Mouse (Mus musculus): ENCODE results near the gene Ctsl.

Gene Ctsl

GRCm38 (mm10) chr13:64370173-64370940 is at the start of gene Ctsl:
Gene Ctsl (minus strand): TSS chr13:64370890.
- DNase-seq (ENCODE audit: low read depth, low spot score), result peak; percentile 84

GRCm38 (mm10) chr13:64416955-64417601 is 46.4 kb upstream of the Ctsl start:
- no peak for DNase-seq (ENCODE audit: low read depth, low spot score)

GRCm38 (mm10) chr13:64415659-64416058 is 45.0 kb upstream of the Ctsl start:
- no peak for DNase-seq (ENCODE audit: low read depth, low spot score)

- DNase-seq (ENCODE audit: low read depth, low spot score), result no peak
Observed at GRCm38 (mm10) chr13:64412752-64413257, 42.1 kb upstream of the Ctsl start.

GRCm38 (mm10) chr13:64411282-64411681 is 40.6 kb upstream of the Ctsl start:
- no peak for DNase-seq (ENCODE audit: low read depth, low spot score)

- no peak for DNase-seq (ENCODE audit: low read depth, low spot score)
Observed at GRCm38 (mm10) chr13:64410604-64411003, 39.9 kb upstream of the Ctsl start.

GRCm38 (mm10) chr13:64407992-64408391 is 37.3 kb upstream of the Ctsl start:
- no peak for DNase-seq (ENCODE audit: low read depth, low spot score)

- no peak for DNase-seq (ENCODE audit: low read depth, low spot score)
Observed at GRCm38 (mm10) chr13:64405550-64405949, 34.9 kb upstream of the Ctsl start.

- DNase-seq (ENCODE audit: low read depth, low spot score), result no peak
Observed at GRCm38 (mm10) chr13:64403519-64403918, 32.8 kb upstream of the Ctsl start.

- no peak for DNase-seq (ENCODE audit: low read depth, low spot score)
Observed at GRCm38 (mm10) chr13:64402951-64403460, 32.3 kb upstream of the Ctsl start.

- no peak for DNase-seq (ENCODE audit: low read depth, low spot score)
Observed at GRCm38 (mm10) chr13:64402504-64402949, 31.8 kb upstream of the Ctsl start.

GRCm38 (mm10) chr13:64402006-64402405 is 31.3 kb upstream of the Ctsl start:
- no peak for DNase-seq (ENCODE audit: low read depth, low spot score)

GRCm38 (mm10) chr13:64400801-64401361 is 30.2 kb upstream of the Ctsl start:
- DNase-seq (ENCODE audit: low read depth, low spot score), result no peak

GRCm38 (mm10) chr13:64399906-64400305 is 29.2 kb upstream of the Ctsl start:
- DNase-seq (ENCODE audit: low read depth, low spot score), result no peak

- DNase-seq (ENCODE audit: low read depth, low spot score), result no peak
Observed at GRCm38 (mm10) chr13:64398065-64398464, 27.4 kb upstream of the Ctsl start.

- no peak for DNase-seq (ENCODE audit: low read depth, low spot score)
Observed at GRCm38 (mm10) chr13:64396979-64397378, 26.3 kb upstream of the Ctsl start.

GRCm38 (mm10) chr13:64388415-64388814 is 17.7 kb upstream of the Ctsl start:
- DNase-seq (ENCODE audit: low read depth, low spot score), result no peak

GRCm38 (mm10) chr13:64386048-64386447 is 15.4 kb upstream of the Ctsl start:
- DNase-seq (ENCODE audit: low read depth, low spot score), result no peak

- DNase-seq (ENCODE audit: low read depth, low spot score), result no peak
Observed at GRCm38 (mm10) chr13:64384937-64385336, 14.2 kb upstream of the Ctsl start.

- no peak for DNase-seq (ENCODE audit: low read depth, low spot score)
Observed at GRCm38 (mm10) chr13:64380251-64380650, 9.6 kb upstream of the Ctsl start.

- no peak for DNase-seq (ENCODE audit: low read depth, low spot score)
Observed at GRCm38 (mm10) chr13:64378601-64379000, 7.9 kb upstream of the Ctsl start.

GRCm38 (mm10) chr13:64376472-64376871 is 5.8 kb upstream of the Ctsl start:
- no peak for DNase-seq (ENCODE audit: low read depth, low spot score)

Data from embryo, embryonic 11.5 days (tissue).